Mouse (Mus musculus): ENCODE measurements around the gene Rara.

- no peak for TF ChIP-seq CTCF (IDR thresholded peaks at IDR 0.05; ENCODE audit: borderline replicate concordance, control insufficient read depth, extremely low read depth, insufficient read depth, low read length, poor library complexity)
- no peak for TF ChIP-seq POLR2A (IDR thresholded peaks at IDR 0.05; ENCODE audit: control insufficient read depth, extremely low read depth, insufficient read depth, low read length, poor library complexity)
Measured at GRCm38 (mm10) chr11:98936170-98936569, 8.6 kb downstream of the Rara start.
